Mouse (Mus musculus) neutrophil, adult 5-6 weeks (primary cell): ENCODE measurements around the gene Slc17a8. TPM values are rescaled to one million over a fixed set of nuclear protein-coding genes. Genes with fewer than 3 reads are reported as not detected.
"Not testable (repeated sequence)": the region's sequence is repeated elsewhere in the genome, so short reads cannot be mapped to it uniquely, and the experiment has no call there.

Experiments
- ATAC-seq: fragments of 151-379, 151-347 bp; 2 replicates; pipeline ENCODE4 v1.8.0; 2017; ENCODE audit warnings: mild to moderate bottlenecking, moderate TSS enrichment; ENCODE audit not compliant: insufficient number of reproducible peaks, poor library complexity, low FRiP score, severe bottlenecking; ENCODE audit errors: extremely low read depth
- total RNA-seq: library from RNA; stranded (forward); fragments of 200-1000 nt; gene quantifications from 2 replicates; pipeline ENCODE4 v1.2.3, GENCODE M21; 2017

Slc17a8 gene
- total RNA-seq, 1 experiment from 2014 or later = 0.12 TPM

DNA sequence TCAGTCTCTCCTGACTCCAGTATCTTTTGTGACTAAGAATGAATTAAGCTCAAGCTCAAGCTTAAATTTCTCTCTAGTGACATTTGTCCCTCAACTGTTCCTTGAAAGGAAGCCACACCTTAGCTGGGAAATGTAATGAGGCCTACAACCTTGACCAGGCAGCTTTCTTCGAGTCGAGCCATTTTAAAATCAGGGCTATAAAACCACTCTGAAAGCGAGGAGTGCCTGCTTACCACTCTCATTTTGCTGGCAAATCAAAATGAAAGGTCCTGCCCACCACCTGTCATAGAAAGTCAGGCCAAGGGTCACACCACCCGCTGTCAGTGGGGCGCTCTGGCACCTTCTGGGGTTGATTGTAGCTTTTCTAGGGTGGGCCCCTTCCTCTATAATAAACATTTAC is 25.1 kb downstream of the Slc17a8 start:
- ATAC-seq = no peak

- ATAC-seq = no peak
Observed at GRCm38 (mm10) chr10:89595514-89595913, 25.5 kb downstream of the Slc17a8 start.

GRCm38 (mm10) chr10:89594309-89594708 is 26.7 kb downstream of the Slc17a8 start:
- ATAC-seq = no peak

- ATAC-seq = no peak
Observed at GRCm38 (mm10) chr10:89592797-89593196, 28.3 kb downstream of the Slc17a8 start.

- ATAC-seq = no peak
Observed at GRCm38 (mm10) chr10:89589877-89590276, 31.2 kb downstream of the Slc17a8 start.

GRCm38 (mm10) chr10:89588708-89589107 is 32.3 kb downstream of the Slc17a8 start:
- ATAC-seq = no peak

DNA sequence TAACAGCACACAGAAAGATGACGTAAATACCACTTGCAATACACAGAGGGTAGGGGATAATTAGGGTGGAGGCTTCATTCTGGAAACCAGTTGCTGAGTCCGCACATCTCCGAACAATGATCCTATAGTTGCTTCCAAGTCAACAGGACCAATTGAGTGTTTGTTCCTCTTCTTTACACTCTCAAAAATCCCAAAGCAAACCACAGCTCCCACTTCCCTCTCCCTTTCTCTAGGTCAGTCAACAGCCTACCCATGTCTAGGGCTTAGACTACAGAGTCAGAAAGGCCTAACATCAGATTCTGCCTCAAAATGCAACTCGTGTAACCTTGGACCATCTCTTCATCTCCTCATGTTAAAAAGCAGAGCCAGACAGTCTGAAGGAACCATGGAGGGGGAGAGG is 36.3 kb downstream of the Slc17a8 start:
- ATAC-seq = no peak

GRCm38 (mm10) chr10:89578801-89579200 is 42.3 kb downstream of the Slc17a8 start:
- no peak for ATAC-seq

GRCm38 (mm10) chr10:89577666-89578065 is 43.4 kb downstream of the Slc17a8 start:
- ATAC-seq = no peak

- ATAC-seq = no peak
Observed at GRCm38 (mm10) chr10:89573421-89573820, 47.6 kb downstream of the Slc17a8 start.

GRCm38 (mm10) chr10:89572946-89573345 is 48.1 kb downstream of the Slc17a8 start:
- no peak for ATAC-seq

DNA sequence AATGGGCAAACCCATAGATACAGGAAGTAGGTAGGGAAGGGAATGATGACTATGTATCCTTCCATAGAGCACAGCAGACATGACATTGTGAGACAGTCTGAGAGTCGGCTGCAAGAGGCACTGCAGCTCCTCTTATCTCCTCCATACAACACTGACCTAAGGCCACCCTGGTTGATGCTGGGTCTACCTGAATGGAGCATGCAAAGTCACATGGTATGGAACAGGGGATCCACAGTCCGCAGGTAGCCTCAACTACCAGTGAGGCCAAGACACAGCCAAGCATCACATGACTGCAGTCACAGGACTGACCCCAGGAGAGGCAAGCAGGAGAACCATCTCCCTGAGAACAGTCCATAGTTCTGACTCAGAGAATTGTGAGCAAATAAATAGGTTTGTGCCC is 53.7 kb downstream of the Slc17a8 start:
- no peak for ATAC-seq

DNA sequence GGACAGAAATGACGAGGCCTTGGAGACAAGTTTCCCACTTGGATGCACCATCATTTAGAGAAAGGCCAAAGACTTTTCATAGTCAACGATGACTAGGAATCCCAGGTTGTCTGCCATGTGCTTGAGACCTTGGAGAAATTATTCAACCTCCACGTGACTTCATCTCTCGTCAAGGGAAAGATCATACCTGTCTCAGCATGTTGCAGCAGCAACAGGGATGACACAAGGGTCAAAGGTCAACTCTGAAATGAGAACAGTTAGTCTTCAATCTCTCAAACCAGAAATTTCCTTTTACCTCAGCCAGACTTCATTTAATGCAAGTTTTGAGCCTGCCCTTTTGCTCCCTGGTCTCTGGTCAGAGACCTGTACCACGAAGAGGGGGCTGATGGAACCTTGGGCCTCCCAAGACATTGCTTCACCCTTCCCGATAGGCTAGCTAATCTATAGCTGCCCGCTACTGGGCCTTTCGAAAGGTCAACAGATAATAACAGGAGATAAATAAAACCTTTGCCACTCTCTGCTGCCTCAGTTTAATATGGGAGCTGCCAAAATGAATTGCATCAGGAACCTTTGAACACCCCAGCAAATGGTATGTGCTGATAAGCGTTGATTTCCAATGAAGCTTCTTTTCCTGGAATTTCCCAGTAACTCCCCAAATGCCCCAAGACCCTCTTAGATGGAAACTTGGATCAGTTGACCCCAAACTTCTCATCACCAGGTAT is 55.6 kb downstream of the Slc17a8 start:
- ATAC-seq = no peak

- no peak for ATAC-seq
Observed at GRCm38 (mm10) chr10:89562113-89562512, 58.9 kb downstream of the Slc17a8 start.

- ATAC-seq = no peak
Observed at GRCm38 (mm10) chr10:89559351-89559750, 61.7 kb downstream of the Slc17a8 start.

- ATAC-seq = not testable (repeated sequence)
Observed at GRCm38 (mm10) chr10:89554885-89555284, 66.2 kb downstream of the Slc17a8 start.

GRCm38 (mm10) chr10:89553855-89554254 is 67.2 kb downstream of the Slc17a8 start:
- not testable (repeated sequence) for ATAC-seq

- ATAC-seq = no peak
Observed at GRCm38 (mm10) chr10:89553015-89553414, 68.0 kb downstream of the Slc17a8 start.

- no peak for ATAC-seq
Observed at GRCm38 (mm10) chr10:89551657-89552056, 69.4 kb downstream of the Slc17a8 start.

DNA sequence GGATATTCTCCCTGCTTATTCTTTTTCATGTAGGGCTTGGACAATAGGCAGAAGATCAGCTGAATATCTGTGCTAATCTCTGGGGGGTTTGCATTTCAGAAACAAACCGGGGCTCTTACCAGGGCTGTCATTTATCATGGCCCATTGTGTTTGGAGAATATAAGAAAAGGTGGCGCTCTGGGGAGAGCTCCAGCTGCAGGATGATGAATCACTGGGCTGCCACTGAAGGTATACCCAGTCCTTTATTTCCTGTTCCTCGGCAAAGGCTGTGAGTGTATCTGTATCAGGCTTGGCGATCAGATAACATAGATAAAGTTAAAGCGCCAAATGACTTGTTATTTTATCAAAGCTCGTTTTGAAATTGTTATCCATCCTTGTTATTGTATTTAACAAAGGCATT is 73.0 kb downstream of the Slc17a8 start:
- ATAC-seq = no peak

- ATAC-seq = no peak
Observed at GRCm38 (mm10) chr10:89546989-89547388, 74.1 kb downstream of the Slc17a8 start.
